Mouse (Mus musculus) myocyte (in vitro differentiated cells): Measurements from ENCODE around the gene Neurl1b. TPM values are rescaled to one million over a fixed set of nuclear protein-coding genes. Genes with fewer than 3 reads are reported as not detected.

ENCODE experiments used
- H3K27me3 ChIP-seq: one replicate; pipeline ENCODE4 v1.6.1; 2011; ENCODE audit not compliant: control insufficient read depth, insufficient read depth, insufficient read length
- H3K36me3 ChIP-seq: one replicate; pipeline ENCODE4 v1.6.1; 2011; ENCODE audit not compliant: control insufficient read depth, insufficient read depth
- H3K4me2 ChIP-seq: one replicate; pipeline ENCODE4 v1.6.1; 2011; ENCODE audit warnings: low read depth, control low read depth
- H3K4me3 ChIP-seq: one replicate; pipeline ENCODE4 v1.5.1; 2011; ENCODE audit warnings: mild to moderate bottlenecking, control low read depth, moderate library complexity
- H3K79me2 ChIP-seq: one replicate; pipeline ENCODE4 v1.6.1; 2011; ENCODE audit not compliant: control insufficient read depth, insufficient read depth
- H3ac ChIP-seq: one replicate; pipeline ENCODE4 v1.6.1; 2011; ENCODE audit not compliant: control insufficient read depth, insufficient read length
- CEBPB ChIP-seq: IDR thresholded peaks from 2 replicates; pipeline ENCODE4 v1.6.1; 2011; ENCODE audit warnings: mild to moderate bottlenecking, moderate library complexity; ENCODE audit not compliant: poor library complexity, insufficient read depth, severe bottlenecking
- E2F4 ChIP-seq: IDR thresholded peaks from one replicate; pipeline ENCODE4 v1.6.1; 2011; ENCODE audit warnings: mild to moderate bottlenecking, control low read depth, moderate library complexity; ENCODE audit not compliant: insufficient read depth
- MAX ChIP-seq: IDR thresholded peaks from one replicate; pipeline ENCODE4 v1.6.1; 2011; ENCODE audit warnings: low read depth, mild to moderate bottlenecking, control low read depth
- MYOD1 ChIP-seq, 3 experiments: IDR thresholded peaks; one replicate each; pipeline ENCODE4 v1.6.1; 2011; ENCODE audit warnings: control low read depth in 2 of 3, low read depth in 2 of 3, mild to moderate bottlenecking in 2 of 3, moderate library complexity in 1 of 3; ENCODE audit not compliant: insufficient read length in 2 of 3, control insufficient read depth in 1 of 3
- MYOG ChIP-seq, 3 experiments: IDR thresholded peaks; one replicate each; pipeline ENCODE4 v1.6.1; 2011; ENCODE audit warnings: control low read depth in 2 of 3, low read depth in 2 of 3, mild to moderate bottlenecking in 2 of 3; ENCODE audit not compliant: insufficient read length in 2 of 3, control insufficient read depth in 1 of 3, insufficient read depth in 1 of 3
- POLR2A ChIP-seq: IDR thresholded peaks from one replicate; pipeline ENCODE4 v1.6.1; 2011; ENCODE audit warnings: low read depth, mild to moderate bottlenecking, control low read depth, moderate library complexity; ENCODE audit not compliant: insufficient read length
- POLR2AphosphoS2 ChIP-seq: IDR thresholded peaks from one replicate; pipeline ENCODE4 v1.6.1; 2011; ENCODE audit warnings: low read depth, control low read depth; ENCODE audit not compliant: insufficient read length
- REST ChIP-seq: IDR thresholded peaks from one replicate; pipeline ENCODE4 v1.6.1; 2011; ENCODE audit warnings: mild to moderate bottlenecking, control low read depth, moderate library complexity; ENCODE audit not compliant: insufficient read depth, insufficient read length
- SRF ChIP-seq: IDR thresholded peaks from one replicate; pipeline ENCODE4 v1.6.1; 2011; ENCODE audit warnings: low read depth; ENCODE audit not compliant: control insufficient read depth, insufficient read length
- TCF12 ChIP-seq: IDR thresholded peaks from one replicate; pipeline ENCODE4 v1.6.1; 2011; ENCODE audit warnings: mild to moderate bottlenecking, control low read depth; ENCODE audit not compliant: poor library complexity, insufficient read depth, severe bottlenecking
- TCF3 ChIP-seq: IDR thresholded peaks from one replicate; pipeline ENCODE4 v1.6.1; 2011; ENCODE audit warnings: low read depth, control low read depth; ENCODE audit not compliant: insufficient read length
- USF1 ChIP-seq: IDR thresholded peaks from one replicate; pipeline ENCODE4 v1.6.1; 2011; ENCODE audit warnings: low read depth, mild to moderate bottlenecking, control low read depth, moderate library complexity
- polyA plus RNA-seq: library from polyadenylated mRNA; unstranded; fragments of >200 nt; fragmentation: generic; extraction: Trizol; gene quantifications from one replicate; pipeline ENCODE4 v1.2.1, GENCODE M21; 2012; ENCODE audit warnings: missing spikeins

Neurl1b gene
- polyA plus RNA-seq, 1 experiment, result 0.55 TPM

DNA sequence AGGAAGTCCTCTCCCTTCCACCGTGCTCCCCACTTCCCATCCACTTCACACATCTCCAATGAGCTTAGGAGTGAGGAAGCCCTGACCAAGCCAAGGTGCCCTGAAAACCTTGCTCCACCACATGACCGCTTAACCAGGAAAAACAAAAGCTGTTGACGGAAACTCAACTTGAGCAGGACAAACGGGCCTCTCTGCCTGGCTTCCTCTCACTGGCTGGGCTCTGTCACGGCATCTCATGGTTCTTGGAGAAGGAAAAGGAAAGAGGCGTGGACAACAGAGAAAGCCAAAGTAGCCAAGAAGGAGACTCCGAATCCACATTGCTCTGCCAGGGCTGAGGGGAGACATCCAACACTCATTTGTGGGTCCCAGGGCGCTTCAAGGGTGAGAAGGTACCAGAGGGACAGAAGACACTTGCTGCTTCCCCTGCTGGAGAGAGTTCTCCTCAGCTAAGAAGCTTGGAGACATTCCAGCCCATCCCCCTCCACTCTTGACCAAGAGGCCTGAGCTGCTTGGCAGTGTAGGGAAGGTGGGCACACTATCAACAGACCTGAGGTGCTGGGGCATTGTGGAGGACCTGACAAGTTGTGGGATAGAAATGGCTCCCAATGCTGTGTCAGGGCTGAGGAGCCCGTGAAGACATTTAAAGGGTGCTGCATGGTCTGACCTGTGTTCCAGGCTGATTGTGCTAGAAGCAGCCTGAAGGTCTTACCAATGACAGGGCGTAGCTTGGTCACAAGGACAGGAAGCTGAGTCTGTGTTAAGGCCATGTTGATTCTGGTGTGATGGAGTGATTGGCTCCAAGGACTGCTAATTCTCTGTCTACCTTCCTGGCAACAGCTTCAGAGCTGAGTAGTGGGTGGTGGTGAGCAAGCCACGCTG is 29.1 kb upstream of the Neurl1b start:
- Histone ChIP-seq H3ac (no peak overlapping the region), H3K79me2 (no peaks in the 10 kb centered on the region), H3K4me2 (no peak overlapping the region), H3K27me3 (peaks cover 84% of the 10 kb centered on the region), H3K36me3 (no peaks in the 10 kb centered on the region), H3K4me3 (no peak overlapping the region)
- no peak for TF ChIP-seq REST
- no peak for TF ChIP-seq E2F4

DNA sequence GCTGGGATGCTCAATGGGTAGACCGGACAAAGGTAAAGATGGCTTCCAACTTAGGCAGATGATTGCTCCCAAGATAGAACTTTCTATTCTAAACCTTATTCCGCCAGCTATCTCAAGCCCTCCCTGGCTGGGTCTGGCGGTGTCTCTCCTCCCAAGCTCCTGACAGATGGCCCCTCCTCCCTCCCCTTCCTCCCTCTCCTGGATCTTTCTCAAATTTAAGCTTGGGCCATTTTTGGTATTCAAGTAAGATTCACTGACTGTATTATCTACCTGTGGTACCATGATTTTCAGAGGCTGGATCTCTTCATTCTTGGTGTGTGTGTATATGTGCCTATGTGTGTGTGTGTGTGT is 28.5 kb upstream of the Neurl1b start:
- Histone ChIP-seq H3K4me3 (no peak overlapping the region), H3K79me2 (no peaks in the 10 kb centered on the region), H3K36me3 (no peaks in the 10 kb centered on the region), H3K27me3 (peaks cover 82% of the 10 kb centered on the region), H3ac (no peak overlapping the region), H3K4me2 (no peak overlapping the region)
- TF ChIP-seq E2F4 (no peak), USF1 (no peak), CEBPB (no peak), MAX (no peak), POLR2A (no peak), SRF (no peak), MYOG (IDR thresholded peaks at IDR 0.05; ENCODE audit: control insufficient read depth in 1 of 3, insufficient read depth in 1 of 3, insufficient read length in 2 of 3, low read depth in 2 of 3) (no peak), POLR2AphosphoS2 (no peak), REST (no peak), TCF12 (no peak), TCF3 (no peak), MYOD1 (IDR thresholded peaks at IDR 0.05; ENCODE audit: control insufficient read depth in 1 of 3, insufficient read length in 2 of 3, low read depth in 2 of 3) (no peak)

DNA sequence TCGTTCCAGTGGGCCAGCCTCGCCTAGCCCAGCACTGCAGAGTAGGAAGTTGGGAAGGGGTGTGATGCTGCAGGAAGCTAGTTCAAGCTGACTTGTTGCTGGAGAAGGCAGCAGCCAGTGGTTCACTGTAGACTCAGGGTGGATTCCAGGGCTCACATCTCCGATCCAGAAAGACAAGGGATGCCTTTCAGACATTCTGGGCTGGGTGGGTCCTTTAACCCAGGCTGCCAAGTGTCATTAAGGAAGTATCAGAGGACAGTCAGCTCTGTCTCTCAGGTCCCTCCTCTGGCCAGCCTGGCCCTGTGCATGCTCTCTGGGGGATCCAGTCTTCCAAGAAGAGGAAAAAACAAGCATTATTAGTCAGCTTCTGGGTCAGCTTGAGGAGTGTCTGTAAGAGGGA is 26.5 kb upstream of the Neurl1b start:
- no peaks in the 10 kb centered on the region for H3K36me3 ChIP-seq
- peaks cover 80% of the 10 kb centered on the region for H3K27me3 ChIP-seq
- no peak overlapping the region for H3K4me2 ChIP-seq
- H3K79me2 ChIP-seq, result no peaks in the 10 kb centered on the region
- H3ac ChIP-seq, result no peak overlapping the region
- H3K4me3 ChIP-seq, result no peak overlapping the region
- no peak for TF ChIP-seq E2F4
- TF ChIP-seq SRF, result no peak
- TF ChIP-seq POLR2A, result no peak
- no peak for TF ChIP-seq MYOD1 (IDR thresholded peaks at IDR 0.05; ENCODE audit: control insufficient read depth in 1 of 3, insufficient read length in 2 of 3, low read depth in 2 of 3)
- no peak for TF ChIP-seq USF1
- TF ChIP-seq REST, result no peak

DNA sequence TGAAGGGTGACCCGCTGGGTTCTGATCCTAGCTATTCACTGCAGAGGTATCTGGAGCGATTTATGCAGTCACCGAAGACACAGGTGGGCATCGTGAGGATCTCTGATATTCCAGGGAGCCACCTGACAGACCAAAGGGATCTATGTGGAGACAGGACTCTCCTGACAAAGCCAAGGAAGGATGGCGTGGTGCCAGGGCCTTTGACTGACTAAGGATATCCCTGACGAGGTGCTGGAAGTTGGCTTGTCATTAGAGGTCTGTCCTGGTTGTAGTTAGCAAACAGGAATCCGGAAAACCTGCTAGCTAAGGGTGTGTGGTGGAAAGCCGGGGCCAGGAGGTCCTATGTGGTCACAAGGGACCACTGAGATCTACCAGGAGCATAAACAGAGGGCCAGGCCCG is 25.4 kb upstream of the Neurl1b start:
- H3K4me2 ChIP-seq, result no peak overlapping the region
- H3K36me3 ChIP-seq, result no peaks in the 10 kb centered on the region
- no peak overlapping the region for H3K4me3 ChIP-seq
- peaks cover 70% of the 10 kb centered on the region for H3K27me3 ChIP-seq
- H3ac ChIP-seq, result no peak overlapping the region
- TF ChIP-seq TCF3 (no peak), REST (no peak)
- H3K79me2 ChIP-seq, result no peaks in the 10 kb centered on the region

DNA sequence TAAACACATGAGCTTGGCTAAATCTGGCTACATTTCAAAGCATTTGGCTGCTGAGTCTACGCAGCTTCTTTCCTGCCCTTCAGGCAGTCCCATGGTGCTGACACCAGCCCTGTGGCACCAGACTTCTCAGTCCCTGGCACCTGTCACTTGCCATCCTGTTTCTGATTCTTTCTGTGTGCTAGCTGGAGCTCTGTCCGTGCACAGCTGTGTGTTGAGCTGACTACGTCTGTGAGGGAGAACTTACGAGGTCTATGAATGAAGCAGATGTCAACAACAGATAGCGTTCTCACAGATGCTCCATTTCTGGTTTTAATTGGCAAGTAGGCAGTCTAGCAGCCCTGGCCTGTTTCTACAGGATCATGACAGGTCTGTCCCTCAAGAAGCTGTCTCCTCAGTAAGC is 24.0 kb upstream of the Neurl1b start:
- H3K36me3 ChIP-seq, result no peaks in the 10 kb centered on the region
- no peak overlapping the region for H3K4me3 ChIP-seq
- no peak overlapping the region for H3K4me2 ChIP-seq
- H3ac ChIP-seq, result no peak overlapping the region
- H3K27me3 ChIP-seq, result peaks cover 68% of the 10 kb centered on the region
- no peak for TF ChIP-seq MYOD1 (IDR thresholded peaks at IDR 0.05; ENCODE audit: control insufficient read depth in 1 of 3, insufficient read length in 2 of 3, low read depth in 2 of 3)
- no peak for TF ChIP-seq MAX
- no peak for TF ChIP-seq POLR2A
- TF ChIP-seq TCF12, result no peak
- TF ChIP-seq MYOG (IDR thresholded peaks at IDR 0.05; ENCODE audit: control insufficient read depth in 1 of 3, insufficient read depth in 1 of 3, insufficient read length in 2 of 3, low read depth in 2 of 3), result no peak
- H3K79me2 ChIP-seq, result no peaks in the 10 kb centered on the region

DNA sequence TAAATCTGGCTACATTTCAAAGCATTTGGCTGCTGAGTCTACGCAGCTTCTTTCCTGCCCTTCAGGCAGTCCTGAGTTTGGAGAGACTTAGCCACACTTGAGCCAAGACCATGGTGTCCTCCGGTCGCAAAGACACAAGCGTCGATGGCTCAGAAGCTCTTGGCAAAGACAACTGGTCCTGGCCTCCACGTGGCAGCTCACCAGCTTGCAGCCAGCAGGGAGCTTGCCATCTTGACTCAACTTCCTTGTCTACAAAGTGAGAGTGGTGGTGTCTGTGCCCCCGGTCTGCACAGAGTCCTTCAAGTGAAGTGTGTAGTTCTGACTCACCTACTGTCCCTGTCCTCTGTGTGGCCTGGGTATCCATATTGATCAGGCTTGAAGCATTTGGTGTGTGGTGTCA is 22.3 kb upstream of the Neurl1b start:
- Histone ChIP-seq H3K79me2 (no peaks in the 10 kb centered on the region), H3K27me3 (peaks cover 60% of the 10 kb centered on the region), H3ac (no peak overlapping the region), H3K36me3 (no peaks in the 10 kb centered on the region), H3K4me3 (no peak overlapping the region), H3K4me2 (no peak overlapping the region)
- TF ChIP-seq CEBPB, result no peak
- TF ChIP-seq POLR2AphosphoS2, result no peak
- no peak for TF ChIP-seq MYOD1 (IDR thresholded peaks at IDR 0.05; ENCODE audit: control insufficient read depth in 1 of 3, insufficient read length in 2 of 3, low read depth in 2 of 3)
- TF ChIP-seq MYOG (IDR thresholded peaks at IDR 0.05; ENCODE audit: control insufficient read depth in 1 of 3, insufficient read depth in 1 of 3, insufficient read length in 2 of 3, low read depth in 2 of 3), result no peak
- no peak for TF ChIP-seq TCF12
- TF ChIP-seq E2F4, result no peak
- no peak for TF ChIP-seq REST
- no peak for TF ChIP-seq POLR2A
- no peak for TF ChIP-seq MAX
- TF ChIP-seq USF1, result no peak
- no peak for TF ChIP-seq SRF
- no peak for TF ChIP-seq TCF3
